Mouse (Mus musculus): ENCODE measurements around the gene E130218I03Rik.

The E130218I03Rik gene

GRCm38 (mm10) chr4:134243516-134244250 is at the start of gene E130218I03Rik:
Gene E130218I03Rik, plus strand, starts transcription at chr4:134243662.
- peak; percentile 93 for DNase-seq (ENCODE audit: low read depth, low spot score)

GRCm38 (mm10) chr4:134199371-134199770 is 44.1 kb upstream of the E130218I03Rik start:
- DNase-seq (ENCODE audit: low read depth, low spot score) = no peak

- DNase-seq (ENCODE audit: low read depth, low spot score) = no peak
Measured at GRCm38 (mm10) chr4:134202904-134203303, 40.6 kb upstream of the E130218I03Rik start, which contains the start of gene Gm7534. Gene Gm7534, minus strand, starts transcription at chr4:134203004.

GRCm38 (mm10) chr4:134203340-134203896 is 40.0 kb upstream of the E130218I03Rik start:
- no peak for DNase-seq (ENCODE audit: low read depth, low spot score)

GRCm38 (mm10) chr4:134206488-134207053 is 36.9 kb upstream of the E130218I03Rik start:
- no peak for DNase-seq (ENCODE audit: low read depth, low spot score)

- no peak for DNase-seq (ENCODE audit: low read depth, low spot score)
Measured at GRCm38 (mm10) chr4:134222793-134223600, 20.5 kb upstream of the E130218I03Rik start.

GRCm38 (mm10) chr4:134227194-134227593 is 16.3 kb upstream of the E130218I03Rik start, which contains the start of gene Catsper4:
Gene Catsper4, minus strand, starts transcription at chr4:134227383.
- DNase-seq (ENCODE audit: low read depth, low spot score) = no peak

- no peak for DNase-seq (ENCODE audit: low read depth, low spot score)
Measured at GRCm38 (mm10) chr4:134230431-134230830, 13.0 kb upstream of the E130218I03Rik start.

GRCm38 (mm10) chr4:134234876-134235275 is 8.6 kb upstream of the E130218I03Rik start:
- no peak for DNase-seq (ENCODE audit: low read depth, low spot score)

- DNase-seq (ENCODE audit: low read depth, low spot score) = no peak
Measured at GRCm38 (mm10) chr4:134237582-134238278, 5.7 kb upstream of the E130218I03Rik start.

GRCm38 (mm10) chr4:134238279-134238651 is 5.2 kb upstream of the E130218I03Rik start, which contains the start of gene Cnksr1:
Gene Cnksr1, minus strand, starts transcription at chr4:134238399.
- DNase-seq (ENCODE audit: low read depth, low spot score) = no peak

- no peak for DNase-seq (ENCODE audit: low read depth, low spot score)
Measured at GRCm38 (mm10) chr4:134238686-134239085, 4.8 kb upstream of the E130218I03Rik start.

GRCm38 (mm10) chr4:134245148-134245843 is 1.8 kb downstream of the E130218I03Rik start, which contains the start of gene Zfp593:
Gene Zfp593, minus strand, starts transcription at chr4:134245592.
- DNase-seq (ENCODE audit: low read depth, low spot score) = peak; percentile 72

- no peak for DNase-seq (ENCODE audit: low read depth, low spot score)
Measured at GRCm38 (mm10) chr4:134246256-134246655, 2.8 kb downstream of the E130218I03Rik start.

GRCm38 (mm10) chr4:134246719-134247258 is 3.3 kb downstream of the E130218I03Rik start, which contains the start of gene Gm30191:
Gene Gm30191, plus strand, starts transcription at chr4:134246935.
- no peak for DNase-seq (ENCODE audit: low read depth, low spot score)

- no peak for DNase-seq (ENCODE audit: low read depth, low spot score)
Measured at GRCm38 (mm10) chr4:134249651-134250050, 6.2 kb downstream of the E130218I03Rik start.

- DNase-seq (ENCODE audit: low read depth, low spot score) = no peak
Measured at GRCm38 (mm10) chr4:134250116-134250929, 6.9 kb downstream of the E130218I03Rik start.

- DNase-seq (ENCODE audit: low read depth, low spot score) = no peak
Measured at GRCm38 (mm10) chr4:134250930-134251240, 7.4 kb downstream of the E130218I03Rik start.
